Mouse (Mus musculus) erythroblast, embryonic 14.5 days (primary cell): ENCODE results near the gene Slc2a13.

Experiments used
- GATA1 ChIP-seq: IDR thresholded peaks from 2 replicates; pipeline ENCODE4 v1.6.1; 2012; ENCODE audit warnings: low read length, inconsistent platforms, mixed read lengths
- TAL1 ChIP-seq: IDR thresholded peaks from 3 replicates; pipeline ENCODE4 v1.6.1; 2012; ENCODE audit warnings: low read length, inconsistent platforms, mixed read lengths

DNA sequence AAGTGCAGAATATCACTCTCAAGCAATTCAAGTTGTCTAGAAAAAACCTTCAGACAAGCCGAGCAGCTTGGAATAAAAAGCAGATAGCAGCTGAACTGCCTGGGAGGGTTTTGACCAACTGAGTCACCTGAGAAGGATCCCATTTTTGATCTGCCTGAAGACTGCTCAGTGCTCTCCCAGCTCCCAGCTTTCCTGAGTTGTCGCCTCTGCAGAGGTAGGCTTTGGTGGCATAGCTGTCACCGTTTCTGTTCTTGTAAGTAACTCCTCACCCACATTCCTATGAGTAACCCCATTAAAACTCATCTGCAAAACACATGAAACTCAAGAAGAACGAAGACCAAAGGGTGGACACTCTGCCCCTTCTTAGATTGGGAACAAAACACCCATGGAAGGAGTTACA lies 177.9 kb downstream of the Slc2a13 start:
- no peak for TF ChIP-seq TAL1
- no peak for TF ChIP-seq GATA1
